Mouse (Mus musculus) embryonic stem cell, embryonic (primary cell): Measurements from ENCODE around the gene Cenpa.

ENCODE experiments used
- CTCF ChIA-PET, 4 experiments: fragments of 300-600 bp in 2 of 4; fragments of 350-600 bp in 2 of 4; sonication (Branson Sonifier 250); formaldehyde crosslinking; loops; one replicate each; lab custom pipeline; 2022; ENCODE audit warnings: inconsistent platforms in 2 of 4; lab: Charles Lee
- POLR2A ChIA-PET, 4 experiments: fragments of 300-600 bp in 2 of 4; fragments of 350-600 bp in 2 of 4; sonication (Branson Sonifier 250); formaldehyde crosslinking; loops; one replicate each; lab custom pipeline; 2022; ENCODE audit warnings: antibody characterized with exemption in 4 of 4, inconsistent platforms in 1 of 4; lab: Charles Lee

Cenpa gene

GRCm38 (mm10) chr5:30686781-30687180 is 20.2 kb downstream of the Cenpa start:
- POLR2A ChIA-PET: interaction anchor here in 3 of 4 experiments (0.6 to 3.0 kb wide), 5 partner anchors 10 to 451 kb away, joined by 3 to 14 read pairs (median 3); no protein-coding TSS in a partner anchor
- CTCF ChIA-PET: interaction anchor here (0.5 to 2.3 kb wide), 38 partner anchors 10 to 960 kb away, joined by 3 to 17 read pairs (median 3); partner anchors contain the start of genes Cenpa (in 1 of the 4) and Slc35f6 (in 1 of the 4)

GRCm38 (mm10) chr5:30700361-30701000 is 33.9 kb downstream of the Cenpa start:
- CTCF ChIA-PET: interaction anchor here in 3 of 4 experiments (0.6 to 2.5 kb wide), 6 partner anchors 9 to 274 kb away, joined by 3 to 9 read pairs (median 4); no protein-coding TSS in a partner anchor
- POLR2A ChIA-PET: interaction anchor here in 2 of 4 experiments (0.9 to 1.6 kb wide), 5 partner anchors 12 to 74 kb away, joined by 3 to 7 read pairs (median 3); no protein-coding TSS in a partner anchor

- POLR2A ChIA-PET: interaction anchor here in 2 of 4 experiments (0.8 to 1.6 kb wide), 7 partner anchors 9 to 168 kb away, joined by 3 to 7 read pairs (median 3); partner anchors contain the start of gene Cenpa (in 1 of the 2)
- CTCF ChIA-PET: interaction anchor here in 3 of 4 experiments (0.6 to 2.5 kb wide), 6 partner anchors 8 to 273 kb away, joined by 3 to 9 read pairs (median 5); no protein-coding TSS in a partner anchor
Observed at GRCm38 (mm10) chr5:30701373-30701772, 34.8 kb downstream of the Cenpa start.

GRCm38 (mm10) chr5:30701866-30702265 is 35.3 kb downstream of the Cenpa start:
- POLR2A ChIA-PET: interaction anchor here in 2 of 4 experiments (0.7 to 1.5 kb wide), 7 partner anchors 8 to 191 kb away, joined by 3 to 7 read pairs (median 3); partner anchors contain the start of gene Cenpa (in 1 of the 2)
- CTCF ChIA-PET: interaction anchor here in 2 of 4 experiments (0.9 to 2.5 kb wide), 2 partner anchors 8 to 10 kb away, joined by 3 to 9 read pairs; no protein-coding TSS in a partner anchor

GRCm38 (mm10) chr5:30709744-30710383 is 43.3 kb downstream of the Cenpa start:
- POLR2A ChIA-PET: interaction anchor here (0.6 to 1.9 kb wide), 36 partner anchors 9 to 510 kb away, joined by 3 to 8 read pairs (median 4); partner anchors contain the start of genes Atraid (in 1 of the 4), Emilin1 (in 1 of the 4), Gm29609 (in 1 of the 4) and Gtf3c2 (in 1 of the 4)
- CTCF ChIA-PET: interaction anchor here (0.6 to 5.2 kb wide), 79 partner anchors 9 to 988 kb away, joined by 3 to 85 read pairs (median 4); partner anchors contain the start of genes Cgref1 (in 2 of the 4), Ost4 (in 2 of the 4), 1700001C02Rik (in 1 of the 4) and Atraid (in 1 of the 4)

GRCm38 (mm10) chr5:30710486-30710885 is 43.9 kb downstream of the Cenpa start:
- ChIA-PET CTCF (interaction anchor here (0.7 to 5.2 kb wide), 39 partner anchors 9 to 338 kb away, joined by 3 to 85 read pairs (median 5); partner anchors contain the start of genes Atraid (in 1 of the 4), Cgref1 (in 1 of the 4), Khk (in 1 of the 4) and Ost4 (in 1 of the 4)), POLR2A (interaction anchor here in 3 of 4 experiments (0.6 to 1.9 kb wide), 23 partner anchors 8 to 338 kb away, joined by 3 to 8 read pairs (median 4); partner anchors contain the start of genes Atraid (in 1 of the 3), Emilin1 (in 1 of the 3), Ost4 (in 1 of the 3) and Slc5a6 (in 1 of the 3))

- ChIA-PET CTCF (interaction anchor here (0.5 to 5.2 kb wide), 15 partner anchors 10 to 292 kb away, joined by 3 to 85 read pairs (median 7); no protein-coding TSS in a partner anchor), POLR2A (interaction anchor here in 3 of 4 experiments (0.7 to 2.5 kb wide), 41 partner anchors 7 to 384 kb away, joined by 3 to 25 read pairs (median 5); partner anchors contain the start of genes Agbl5 (in 2 of the 3), Atraid (in 1 of the 3), Cad (in 1 of the 3) and Cenpa (in 1 of the 3))
Observed at GRCm38 (mm10) chr5:30711147-30712001, 44.8 kb downstream of the Cenpa start, which contains the start of gene Dpysl5. Gene Dpysl5 (plus strand): TSS chr5:30711564.

- CTCF ChIA-PET: interaction anchor here (0.5 to 5.2 kb wide), 18 partner anchors 11 to 590 kb away, joined by 3 to 85 read pairs (median 7); no protein-coding TSS in a partner anchor
- POLR2A ChIA-PET: interaction anchor here (0.6 to 2.5 kb wide), 50 partner anchors 8 to 481 kb away, joined by 3 to 25 read pairs (median 4); partner anchors contain the start of genes Agbl5 (in 2 of the 4), Cenpa (in 2 of the 4), Preb (in 2 of the 4) and Atraid (in 1 of the 4)
Observed at GRCm38 (mm10) chr5:30712002-30712390, 45.4 kb downstream of the Cenpa start.

- ChIA-PET CTCF (interaction anchor here (0.6 to 5.2 kb wide), 18 partner anchors 9 to 589 kb away, joined by 3 to 85 read pairs (median 6); no protein-coding TSS in a partner anchor), POLR2A (interaction anchor here (0.6 to 2.5 kb wide), 52 partner anchors 8 to 509 kb away, joined by 3 to 25 read pairs (median 4); partner anchors contain the start of genes Agbl5 (in 2 of the 4), Cenpa (in 2 of the 4), Preb (in 2 of the 4) and Atraid (in 1 of the 4))
Observed at GRCm38 (mm10) chr5:30712441-30713298, 46.1 kb downstream of the Cenpa start.

- ChIA-PET POLR2A (interaction anchor here (0.6 to 2.5 kb wide), 40 partner anchors 12 to 508 kb away, joined by 3 to 25 read pairs (median 4); partner anchors contain the start of genes Agbl5 (in 2 of the 4), Cenpa (in 2 of the 4), Preb (in 2 of the 4) and Atraid (in 1 of the 4)), CTCF (interaction anchor here in 2 of 4 experiments (0.6 to 5.2 kb wide), 11 partner anchors 9 to 224 kb away, joined by 3 to 85 read pairs (median 7); no protein-coding TSS in a partner anchor)
Observed at GRCm38 (mm10) chr5:30713299-30713675, 46.7 kb downstream of the Cenpa start.

- ChIA-PET CTCF (interaction anchor here in 3 of 4 experiments (0.5 to 5.2 kb wide), 7 partner anchors 12 to 409 kb away, joined by 3 to 85 read pairs (median 10); no protein-coding TSS in a partner anchor), POLR2A (interaction anchor here in 3 of 4 experiments (0.6 to 2.5 kb wide), 17 partner anchors 23 to 507 kb away, joined by 3 to 25 read pairs (median 3); partner anchors contain the start of genes Agbl5 (in 1 of the 3) and Cenpa (in 1 of the 3))
Observed at GRCm38 (mm10) chr5:30713691-30714090, 47.1 kb downstream of the Cenpa start.

- ChIA-PET POLR2A (interaction anchor here in 1 of 4 experiments (0.8 kb wide), 1 partner anchor 59 kb away, joined by 3 read pairs; no protein-coding TSS in a partner anchor), CTCF (interaction anchor here in 2 of 4 experiments (0.5 to 0.6 kb wide), 2 partner anchors 30 to 82 kb away, joined by 3 read pairs; no protein-coding TSS in a partner anchor)
Observed at GRCm38 (mm10) chr5:30716311-30716710, 49.7 kb downstream of the Cenpa start.

GRCm38 (mm10) chr5:30717506-30717905 is 50.9 kb downstream of the Cenpa start:
- CTCF ChIA-PET: interaction anchor here in 1 of 4 experiments (1.4 kb wide), 1 partner anchor 57 kb away, joined by 3 read pairs; no protein-coding TSS in a partner anchor
- POLR2A ChIA-PET: no interaction called here

- ChIA-PET POLR2A (interaction anchor here in 1 of 4 experiments (0.6 to 0.7 kb wide), 2 partner anchors 8 to 163 kb away, joined by 3 to 4 read pairs; no protein-coding TSS in a partner anchor), CTCF (interaction anchor here in 1 of 4 experiments (0.7 to 1.4 kb wide), 3 partner anchors 8 to 80 kb away, joined by 3 to 4 read pairs (median 3); no protein-coding TSS in a partner anchor)
Observed at GRCm38 (mm10) chr5:30717991-30718703, 51.6 kb downstream of the Cenpa start.
